Mouse (Mus musculus) hindbrain, embryonic 11.5 days (tissue): ENCODE data around the gene Fam222a. TPM values are rescaled to one million over a fixed set of nuclear protein-coding genes. Genes with fewer than 3 reads are reported as not detected.

Experiments used
- ATAC-seq: fragments of 200-750 bp; cut with Nextera tagmentation; 2 replicates; pipeline ENCODE4 v1.8.0; 2017; ENCODE audit warnings: mild to moderate bottlenecking, moderate TSS enrichment, moderate library complexity; ENCODE audit not compliant: low FRiP score
- DNase-seq: peaks from one replicate; pipeline ENCODE4 v3.0.0-alpha.2; 2015; ENCODE audit warnings: low spot score
- H3K27ac ChIP-seq: fragments of 300-500 bp; sonication (generic); 2 replicates; pipeline ENCODE4 v1.5.1; 2014; ENCODE audit warnings: mild to moderate bottlenecking, low read depth, low read length
- H3K27me3 ChIP-seq: fragments of 300-500 bp; sonication (generic); 2 replicates; pipeline ENCODE4 v1.6.1; 2014; ENCODE audit warnings: mild to moderate bottlenecking, low read length, moderate library complexity, mixed read lengths; ENCODE audit not compliant: control insufficient read depth, insufficient read depth
- H3K36me3 ChIP-seq: fragments of 300-500 bp; sonication (generic); 2 replicates; pipeline ENCODE4 v1.6.1; 2014; ENCODE audit warnings: mild to moderate bottlenecking, low read length, moderate library complexity, mixed read lengths; ENCODE audit not compliant: control insufficient read depth, insufficient read depth
- H3K4me1 ChIP-seq: fragments of 300-500 bp; sonication (generic); replicated peaks from 2 replicates; pipeline ENCODE4 v1.6.1; 2014; ENCODE audit warnings: low read length, mixed read lengths; ENCODE audit not compliant: control insufficient read depth, insufficient read depth
- H3K4me2 ChIP-seq: fragments of 300-500 bp; sonication (generic); replicated peaks from 2 replicates; pipeline ENCODE4 v1.6.1; 2014; ENCODE audit warnings: mild to moderate bottlenecking, low read depth, low read length
- H3K4me3 ChIP-seq: fragments of 300-500 bp; sonication (generic); 2 replicates; pipeline ENCODE4 v1.5.1; 2014; ENCODE audit warnings: low read depth, low read length
- H3K9ac ChIP-seq: fragments of 300-500 bp; sonication (generic); 2 replicates; pipeline ENCODE4 v1.6.1; 2014; ENCODE audit warnings: low read depth, low read length
- H3K9me3 ChIP-seq: fragments of 300-500 bp; sonication (generic); 2 replicates; pipeline ENCODE4 v1.6.1; 2016; ENCODE audit warnings: low read length; ENCODE audit not compliant: control insufficient read depth
- WGBS: fragments of 180-500 bp; shearing (Covaris S2); extraction: QIAGEN DNeasy Blood & Tissue Kit; methylation state at CpG from one replicate; pipeline ENCODE4 v1.1.7; 2014; 5-methylcytosine and 5-hydroxymethylcytosine counted together
- polyA plus RNA-seq: library from polyadenylated mRNA; unstranded; fragments of >200 nt; fragmentation: Nextera tagmentation; extraction: Ambion mirVana; gene quantifications from 2 replicates; pipeline ENCODE4 v1.2.1, GENCODE M21; 2014

The Fam222a gene
- polyA plus RNA-seq, 1 experiment from 2014 or later: 6.5 TPM

DNA sequence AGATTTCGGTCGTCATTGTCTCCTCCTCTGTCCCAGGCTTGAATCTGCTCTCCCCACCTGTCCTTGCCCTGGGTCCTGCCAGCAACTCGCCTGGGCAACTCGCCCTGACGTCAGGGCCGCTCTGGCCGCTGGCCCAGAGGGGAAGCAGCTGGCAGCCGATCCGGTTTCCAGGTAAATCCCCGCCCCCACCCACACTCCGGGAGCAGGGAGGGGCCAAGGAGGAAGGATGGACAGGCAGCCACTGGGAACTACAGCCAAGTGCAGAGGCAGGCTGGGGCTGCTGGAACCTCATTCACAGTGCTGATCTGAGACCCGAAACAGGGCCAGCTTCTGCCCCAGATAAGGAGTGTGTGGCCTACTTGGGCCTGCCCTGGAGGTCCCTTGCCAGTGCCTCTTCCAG, 2.5 kb upstream of the Fam222a start:
- Histone ChIP-seq H3K9ac (no peak overlapping the region), H3K4me1 (peaks cover 15% of the 10 kb centered on the region), H3K27me3 (peaks cover 6% of the 10 kb centered on the region; the same call in 1 of the 2 replicates), H3K27ac (no peak overlapping the region), H3K9me3 (no peaks in the 10 kb centered on the region), H3K36me3 (no peaks in the 10 kb centered on the region), H3K4me3 (no peak overlapping the region), H3K4me2 (no peak overlapping the region)
- ATAC-seq (no peak), DNase-seq (no peak)
- 8% methylated on average over 12 of the region's 12 CpGs for WGBS

DNA sequence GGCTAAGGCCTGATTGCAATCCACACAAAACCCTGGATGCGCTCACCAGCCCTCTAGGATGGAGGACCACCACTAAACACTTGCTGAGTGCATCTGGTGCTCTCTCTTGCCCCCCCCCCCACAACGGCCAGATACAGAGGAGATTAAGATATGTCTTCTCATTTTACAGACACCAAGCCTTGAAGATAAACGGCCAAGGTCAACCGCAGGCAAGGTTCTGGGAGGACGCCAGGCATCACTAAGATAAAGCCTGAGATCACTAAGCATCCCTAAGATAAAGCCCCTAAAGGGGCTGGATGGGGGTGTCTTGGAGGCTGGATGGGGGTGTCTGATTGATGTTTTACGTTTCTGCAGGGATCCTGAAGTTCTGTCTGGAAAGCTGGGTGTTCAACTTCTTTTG, 2.1 kb upstream of the Fam222a start:
- ATAC-seq (no peak), DNase-seq (no peak)
- Histone ChIP-seq H3K27ac (no peak overlapping the region), H3K4me1 (peaks cover 12% of the 10 kb centered on the region), H3K36me3 (no peaks in the 10 kb centered on the region), H3K9ac (no peak overlapping the region), H3K9me3 (no peaks in the 10 kb centered on the region), H3K4me3 (no peak overlapping the region), H3K4me2 (no peak overlapping the region), H3K27me3 (peaks cover 6% of the 10 kb centered on the region; the same call in 1 of the 2 replicates)
- WGBS: 76% methylated on average over 6 of the region's 6 CpGs

DNA sequence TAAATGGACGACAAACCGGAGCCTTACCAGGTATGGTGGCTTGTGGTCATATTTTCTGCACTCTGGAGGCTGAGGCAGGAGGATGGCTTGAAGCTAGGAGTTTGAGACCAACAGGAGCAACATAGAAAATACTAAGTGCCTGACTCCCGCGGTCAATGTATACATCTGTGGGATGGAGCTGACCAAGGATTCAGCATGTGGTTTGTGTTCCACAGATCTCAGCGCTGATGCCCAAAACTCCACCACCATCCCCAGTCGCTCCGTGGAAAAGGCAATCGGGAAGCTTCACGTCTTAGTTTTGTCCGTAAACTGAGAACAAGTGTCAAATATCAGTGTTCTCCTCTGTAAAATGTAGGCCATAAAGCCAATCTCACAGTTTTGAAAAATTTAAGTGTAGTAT, 1.4 kb upstream of the Fam222a start:
- Histone ChIP-seq H3K27me3 (peaks cover 6% of the 10 kb centered on the region; the same call in 1 of the 2 replicates), H3K4me1 (peaks cover 18% of the 10 kb centered on the region), H3K9me3 (no peaks in the 10 kb centered on the region), H3K9ac (no peak overlapping the region), H3K4me3 (no peak overlapping the region), H3K36me3 (no peaks in the 10 kb centered on the region), H3K4me2 (no peak overlapping the region), H3K27ac (no peak overlapping the region)
- 91% methylated on average over 10 of the region's 10 CpGs for WGBS
- ATAC-seq (no peak), DNase-seq (no peak)

DNA sequence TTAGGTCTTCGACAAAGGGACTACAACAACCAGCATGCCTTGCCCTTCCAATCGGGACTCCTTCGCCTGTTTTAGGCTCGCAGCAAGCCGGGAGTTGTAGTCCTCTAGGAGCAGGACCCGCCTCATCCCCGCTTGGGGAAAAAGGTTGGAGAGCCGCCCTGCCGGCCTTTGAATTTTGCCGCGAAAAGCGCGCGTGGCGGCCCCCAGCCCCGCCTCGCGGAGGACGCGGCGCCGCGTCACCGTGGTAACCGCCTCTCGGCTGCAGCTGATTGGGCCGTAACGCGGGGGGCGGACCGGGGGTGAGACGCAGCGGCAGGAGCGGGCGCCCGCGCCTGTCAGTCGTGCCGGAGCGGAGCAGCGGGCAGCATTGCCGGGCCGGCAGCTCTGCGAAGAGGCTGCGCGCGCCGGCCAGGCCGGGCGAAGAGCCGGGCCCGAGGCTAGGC, 720 bp upstream of the Fam222a start:
- H3K4me1 ChIP-seq: peaks cover 21% of the 10 kb centered on the region

DNA sequence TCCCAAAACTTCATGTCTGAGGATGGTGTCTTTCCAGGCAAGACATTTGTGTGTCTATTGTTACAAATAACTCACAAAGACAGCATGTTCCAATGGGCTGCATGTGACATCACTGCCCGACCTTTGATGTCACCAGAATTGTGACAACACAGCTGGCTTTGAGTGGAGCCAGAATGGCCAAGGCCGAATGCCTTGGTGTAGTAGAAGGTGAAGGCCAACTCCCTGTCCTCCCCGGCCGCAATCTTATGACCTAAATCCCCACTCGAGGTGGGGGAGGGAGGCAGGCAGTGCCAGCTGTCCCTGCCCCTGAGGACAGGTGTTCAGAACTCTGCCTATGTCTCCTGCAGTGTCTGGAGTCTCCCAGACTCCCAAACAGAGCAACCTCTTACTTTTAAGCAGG, 1.0 kb downstream of the Fam222a start:
- H3K27me3 ChIP-seq: peaks cover 6% of the 10 kb centered on the region; the same call in 1 of the 2 replicates
- peak overlapping the region; percentile 91 for H3K4me2 ChIP-seq
- no peaks in the 10 kb centered on the region for H3K36me3 ChIP-seq
- peak overlapping the region; percentile 77 for H3K9ac ChIP-seq
- 25% methylated on average over 5 of the region's 5 CpGs for WGBS
- peak overlapping the region; percentile 86 for H3K4me3 ChIP-seq
- DNase-seq (no peak), ATAC-seq (no peak)
- H3K27ac ChIP-seq: no peak overlapping the region
- H3K9me3 ChIP-seq: no peaks in the 10 kb centered on the region
- peaks cover 38% of the 10 kb centered on the region for H3K4me1 ChIP-seq

More for the DNA sequence above, 720 bp upstream of the Fam222a start:
- Histone ChIP-seq H3K4me2 (peak overlapping the region; percentile 91), H3K4me3 (peak overlapping the region; percentile 86), H3K9me3 (no peaks in the 10 kb centered on the region), H3K27me3 (peaks cover 6% of the 10 kb centered on the region; the same call in 1 of the 2 replicates), H3K27ac (peak overlapping the region; percentile 94), H3K9ac (peak overlapping the region; percentile 77), H3K36me3 (no peaks in the 10 kb centered on the region)
- peak; percentile 98 for DNase-seq
- WGBS: under 1% methylated on average over 40 of the region's 52 CpGs
- peak; percentile 86 for ATAC-seq

DNA sequence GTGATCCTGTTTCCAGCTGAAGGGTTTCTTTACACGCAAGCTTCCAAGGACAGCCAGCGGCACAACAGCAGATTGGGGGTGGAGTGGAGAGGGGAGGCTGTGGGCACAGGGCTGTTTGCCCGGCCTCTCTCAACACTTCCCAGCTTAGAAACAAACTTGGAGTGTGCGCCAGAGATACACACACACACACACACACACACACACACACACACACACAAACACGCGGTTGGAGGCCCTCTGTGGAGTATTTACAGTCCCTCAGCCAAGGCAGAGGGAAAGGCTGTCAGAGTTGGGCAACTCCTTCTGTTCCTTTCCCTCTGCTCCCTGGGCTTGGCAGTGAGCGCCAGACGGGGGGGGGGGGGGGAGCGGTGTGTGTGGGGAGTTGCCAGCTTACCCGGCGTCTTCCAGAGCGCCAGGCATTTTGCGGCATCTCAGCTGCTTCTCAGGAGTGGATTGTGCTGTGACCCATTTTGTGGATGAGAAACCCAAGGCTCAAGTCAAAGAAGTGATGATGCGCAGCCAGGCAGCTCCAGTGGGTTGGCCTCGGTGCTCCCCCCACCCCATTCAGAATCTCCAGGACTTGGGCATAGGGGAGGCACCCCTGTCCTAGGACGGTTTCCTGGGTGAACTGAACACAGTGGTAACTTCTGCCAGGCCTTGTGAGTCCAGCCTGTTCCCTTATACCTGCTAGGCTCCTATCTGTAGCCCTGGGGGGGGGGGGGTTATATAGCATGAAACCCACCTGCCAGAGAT, 2.3 kb downstream of the Fam222a start:
- DNase-seq: no peak
- Histone ChIP-seq H3K4me3 (peak overlapping the region; percentile 86), H3K4me1 (peaks cover 48% of the 10 kb centered on the region), H3K9me3 (no peaks in the 10 kb centered on the region), H3K36me3 (no peaks in the 10 kb centered on the region), H3K27ac (no peak overlapping the region), H3K27me3 (peaks cover 6% of the 10 kb centered on the region; the same call in 1 of the 2 replicates), H3K9ac (peak overlapping the region; percentile 77; the same call in 1 of the 2 replicates), H3K4me2 (peak overlapping the region; percentile 91)
- no peak for ATAC-seq
- 25% methylated on average over 13 of the region's 16 CpGs for WGBS

DNA sequence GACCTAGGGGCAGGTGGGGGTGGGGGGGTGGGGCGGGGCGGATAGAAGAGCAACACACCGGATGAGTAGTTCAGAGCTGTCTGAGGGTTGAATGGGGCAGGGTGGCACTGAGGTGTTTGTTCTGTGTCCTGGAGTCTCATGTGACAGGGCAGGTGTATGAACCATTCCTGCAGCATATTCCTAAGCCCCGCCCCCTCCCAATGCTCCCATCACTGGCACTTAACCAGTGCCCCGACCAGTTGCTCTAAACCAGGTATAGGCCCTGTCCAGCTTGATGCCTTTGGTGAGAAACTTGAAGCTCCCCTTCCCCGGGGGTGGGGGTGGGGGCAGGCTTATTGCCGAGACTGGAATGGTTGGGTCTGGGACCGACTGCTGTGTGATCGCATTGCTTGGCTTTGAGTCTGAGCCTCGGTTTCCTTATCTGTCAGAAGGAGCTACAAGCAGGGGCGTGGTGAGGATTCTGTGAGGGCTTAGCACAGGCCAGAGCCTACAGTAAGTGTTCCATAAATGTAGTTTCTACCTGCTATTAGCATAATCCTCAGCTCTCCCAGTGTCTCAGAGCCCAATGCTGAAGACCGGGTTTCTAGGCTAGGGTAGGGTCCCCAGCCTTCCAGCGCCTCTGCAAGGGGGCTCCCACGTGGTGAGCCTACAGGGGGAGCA, 3.1 kb downstream of the Fam222a start:
- H3K4me1 ChIP-seq: peaks cover 54% of the 10 kb centered on the region

DNA sequence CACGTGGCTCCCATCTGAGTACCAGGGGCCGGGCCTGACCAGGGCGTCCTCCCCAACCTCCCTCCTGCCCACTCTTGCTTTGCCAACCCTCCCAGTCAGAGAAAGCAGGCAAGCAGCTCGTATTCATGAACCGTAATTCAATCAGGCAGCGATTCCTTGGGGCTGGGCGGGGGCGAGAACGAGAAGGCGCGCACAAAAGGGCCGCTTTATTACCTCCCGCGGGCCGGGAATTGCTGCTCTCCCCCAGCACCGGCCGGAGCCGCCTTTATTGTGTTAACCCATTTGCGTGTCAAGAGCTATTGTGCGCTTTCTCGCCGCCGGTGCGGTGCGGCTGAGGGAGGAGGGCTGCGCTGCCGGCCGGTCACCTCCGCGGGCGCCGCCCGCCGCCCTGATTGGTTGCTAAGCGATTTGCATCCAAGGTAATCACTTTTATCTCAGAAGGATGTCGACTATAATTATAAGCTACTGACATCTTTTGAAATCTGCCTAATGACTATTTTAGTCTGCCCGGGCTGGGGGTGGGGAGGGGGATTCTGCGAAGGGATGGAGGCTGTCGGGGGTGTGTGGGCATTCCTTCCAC, 3.7 kb downstream of the Fam222a start:
- peak overlapping the region; percentile 60 for H3K9ac ChIP-seq
- peak overlapping the region; percentile 44 for H3K4me2 ChIP-seq
- H3K9me3 ChIP-seq: no peaks in the 10 kb centered on the region
- H3K27ac ChIP-seq: peak overlapping the region; percentile 87
- H3K4me3 ChIP-seq: peak overlapping the region; percentile 29
- peak; percentile 37 for ATAC-seq
- peaks cover 54% of the 10 kb centered on the region for H3K4me1 ChIP-seq
- under 1% methylated on average over 38 of the region's 39 CpGs for WGBS
- peaks cover 4% of the 10 kb centered on the region; the same call in 1 of the 2 replicates for H3K27me3 ChIP-seq
- peak; percentile 81 for DNase-seq
- H3K36me3 ChIP-seq: no peaks in the 10 kb centered on the region

More for the DNA sequence above, 3.1 kb downstream of the Fam222a start:
- peak overlapping the region; percentile 29 for H3K4me3 ChIP-seq
- H3K9ac ChIP-seq: peak overlapping the region; percentile 60
- H3K27me3 ChIP-seq: peaks cover 4% of the 10 kb centered on the region; the same call in 1 of the 2 replicates
- H3K9me3 ChIP-seq: no peaks in the 10 kb centered on the region
- WGBS: 5% methylated on average over 14 of the region's 14 CpGs
- peak overlapping the region; percentile 87 for H3K27ac ChIP-seq
- H3K4me2 ChIP-seq: peak overlapping the region; percentile 44
- no peaks in the 10 kb centered on the region for H3K36me3 ChIP-seq
- ATAC-seq (no peak), DNase-seq (no peak)
